Mouse (Mus musculus) embryonic facial prominence, embryonic 13.5 days (tissue): ENCODE data around the gene Nyap1. TPM values are rescaled to one million over a fixed set of nuclear protein-coding genes. Genes with fewer than 3 reads are reported as not detected.

Experiments
- ATAC-seq: fragments of 200-750 bp; cut with Nextera tagmentation; 2 replicates; pipeline ENCODE4 v1.8.0; 2017; ENCODE audit warnings: low read depth; ENCODE audit not compliant: insufficient number of reproducible peaks, insufficient read depth, low FRiP score, low TSS enrichment
- H3K27ac ChIP-seq: fragments of 300-500 bp; sonication (generic); 2 replicates; pipeline ENCODE4 v1.5.1; 2015; ENCODE audit warnings: moderate library complexity, mild to moderate bottlenecking, inconsistent platforms
- H3K27me3 ChIP-seq: fragments of 300-500 bp; sonication (generic); 2 replicates; pipeline ENCODE4 v1.6.1; 2015; ENCODE audit warnings: mild to moderate bottlenecking, inconsistent platforms
- H3K36me3 ChIP-seq: fragments of 300-500 bp; sonication (generic); 2 replicates; pipeline ENCODE4 v1.6.1; 2015; ENCODE audit warnings: mild to moderate bottlenecking, inconsistent platforms
- H3K4me1 ChIP-seq: fragments of 300-500 bp; sonication (generic); 2 replicates; pipeline ENCODE4 v1.6.1; 2015; ENCODE audit warnings: inconsistent platforms
- H3K4me2 ChIP-seq: fragments of 300-500 bp; sonication (generic); 2 replicates; pipeline ENCODE4 v1.6.1; 2015; ENCODE audit warnings: moderate library complexity, mild to moderate bottlenecking, inconsistent platforms
- H3K4me3 ChIP-seq: fragments of 300-500 bp; sonication (generic); 2 replicates; pipeline ENCODE4 v1.5.1; 2015; ENCODE audit warnings: mild to moderate bottlenecking, inconsistent platforms
- H3K9ac ChIP-seq: fragments of 300-500 bp; sonication (generic); 2 replicates; pipeline ENCODE4 v1.6.1; 2015; ENCODE audit warnings: mild to moderate bottlenecking, inconsistent platforms
- H3K9me3 ChIP-seq: fragments of 300-500 bp; sonication (generic); 2 replicates; pipeline ENCODE4 v1.6.1; 2016; ENCODE audit warnings: inconsistent platforms
- WGBS: fragments of 180-500 bp; shearing (Covaris S2); methylation state at CpG from one replicate; pipeline ENCODE4 v1.1.7; 2015; ENCODE audit warnings: mixed read lengths; 5-methylcytosine and 5-hydroxymethylcytosine counted together
- polyA plus RNA-seq: library from polyadenylated mRNA; unstranded; fragments of >200 nt; fragmentation: Nextera tagmentation; extraction: Ambion mirVana; gene quantifications from 2 replicates; pipeline ENCODE4 v1.2.1, GENCODE M21; 2015

The Nyap1 gene
- polyA plus RNA-seq, 1 experiment from 2014 or later: 3.5 TPM

GRCm38 (mm10) chr5:137715685-137716084 lies 25.7 kb downstream of the Nyap1 start:
- Histone ChIP-seq H3K27me3 (no peaks in the 10 kb centered on the region), H3K9me3 (no peaks in the 10 kb centered on the region), H3K4me3 (no peak overlapping the region), H3K9ac (no peak overlapping the region), H3K4me1 (peaks cover 9% of the 10 kb centered on the region; the same call in 1 of the 2 replicates), H3K27ac (no peak overlapping the region), H3K36me3 (no peaks in the 10 kb centered on the region), H3K4me2 (no peak overlapping the region)
- ATAC-seq: no peak
- 40% methylated on average over 8 of the region's 8 CpGs for WGBS

GRCm38 (mm10) chr5:137713454-137713853 lies 28.0 kb downstream of the Nyap1 start:
- H3K4me1 ChIP-seq: peaks cover 8% of the 10 kb centered on the region; the same call in 1 of the 2 replicates
- no peaks in the 10 kb centered on the region for H3K27me3 ChIP-seq
- H3K9ac ChIP-seq: no peak overlapping the region
- 71% methylated on average over 5 of the region's 5 CpGs for WGBS
- no peak for ATAC-seq
- no peaks in the 10 kb centered on the region for H3K36me3 ChIP-seq
- H3K4me2 ChIP-seq: no peak overlapping the region
- no peak overlapping the region for H3K4me3 ChIP-seq
- H3K27ac ChIP-seq: no peak overlapping the region
- no peaks in the 10 kb centered on the region for H3K9me3 ChIP-seq

- no peak overlapping the region for H3K9ac ChIP-seq
- ATAC-seq: peak; percentile 83; the same call in 1 of the 2 replicates
- H3K4me2 ChIP-seq: peak overlapping the region; percentile 20; the same call in 1 of the 2 replicates
- no peaks in the 10 kb centered on the region for H3K27me3 ChIP-seq
- WGBS: 59% methylated on average over 12 of the region's 12 CpGs
- no peaks in the 10 kb centered on the region for H3K9me3 ChIP-seq
- H3K27ac ChIP-seq: peak overlapping the region; percentile 49
- no peaks in the 10 kb centered on the region for H3K4me1 ChIP-seq
- H3K36me3 ChIP-seq: no peaks in the 10 kb centered on the region
- H3K4me3 ChIP-seq: no peak overlapping the region
Observed at GRCm38 (mm10) chr5:137706913-137707633, 34.3 kb downstream of the Nyap1 start.

- H3K36me3 ChIP-seq: no peaks in the 10 kb centered on the region
- no peak overlapping the region for H3K4me2 ChIP-seq
- ATAC-seq: no peak
- WGBS: 58% methylated on average over 6 of the region's 6 CpGs
- H3K4me1 ChIP-seq: no peaks in the 10 kb centered on the region
- no peak overlapping the region for H3K4me3 ChIP-seq
- H3K9ac ChIP-seq: no peak overlapping the region
- H3K27me3 ChIP-seq: no peaks in the 10 kb centered on the region
- no peaks in the 10 kb centered on the region for H3K9me3 ChIP-seq
- H3K27ac ChIP-seq: no peak overlapping the region
Observed at GRCm38 (mm10) chr5:137705242-137705641, 36.2 kb downstream of the Nyap1 start.

GRCm38 (mm10) chr5:137699850-137700249 lies 41.6 kb downstream of the Nyap1 start:
- H3K4me2 ChIP-seq: no peak overlapping the region
- H3K36me3 ChIP-seq: no peaks in the 10 kb centered on the region
- WGBS: 60% methylated on average over 2 of the region's 2 CpGs
- no peak overlapping the region for H3K27ac ChIP-seq
- H3K4me1 ChIP-seq: no peaks in the 10 kb centered on the region
- H3K27me3 ChIP-seq: no peaks in the 10 kb centered on the region
- no peak for ATAC-seq
- no peak overlapping the region for H3K9ac ChIP-seq
- H3K4me3 ChIP-seq: no peak overlapping the region
- H3K9me3 ChIP-seq: no peaks in the 10 kb centered on the region

- Histone ChIP-seq H3K9ac (no peak overlapping the region), H3K4me3 (no peak overlapping the region), H3K27me3 (no peaks in the 10 kb centered on the region), H3K36me3 (no peaks in the 10 kb centered on the region), H3K4me1 (no peaks in the 10 kb centered on the region), H3K27ac (no peak overlapping the region), H3K9me3 (no peaks in the 10 kb centered on the region), H3K4me2 (no peak overlapping the region)
- no peak for ATAC-seq
- WGBS: 64% methylated on average over 3 of the region's 3 CpGs
Observed at GRCm38 (mm10) chr5:137699080-137699479, 42.3 kb downstream of the Nyap1 start.

- H3K9me3 ChIP-seq: no peaks in the 10 kb centered on the region
- no peak for ATAC-seq
- H3K27me3 ChIP-seq: no peaks in the 10 kb centered on the region
- no peak overlapping the region for H3K4me3 ChIP-seq
- no peak overlapping the region for H3K9ac ChIP-seq
- no peaks in the 10 kb centered on the region for H3K4me1 ChIP-seq
- no peak overlapping the region for H3K4me2 ChIP-seq
- no peaks in the 10 kb centered on the region for H3K36me3 ChIP-seq
- H3K27ac ChIP-seq: no peak overlapping the region
- WGBS: 72% methylated on average over 4 of the region's 4 CpGs
Observed at GRCm38 (mm10) chr5:137695930-137696329, 45.5 kb downstream of the Nyap1 start.

- Histone ChIP-seq H3K27me3 (no peaks in the 10 kb centered on the region), H3K27ac (no peak overlapping the region), H3K36me3 (no peaks in the 10 kb centered on the region), H3K4me1 (no peaks in the 10 kb centered on the region), H3K4me3 (no peak overlapping the region), H3K4me2 (no peak overlapping the region), H3K9ac (no peak overlapping the region), H3K9me3 (no peaks in the 10 kb centered on the region)
- no peak for ATAC-seq
- WGBS: 61% methylated on average over 3 of the region's 3 CpGs
Observed at GRCm38 (mm10) chr5:137694796-137695195, 46.6 kb downstream of the Nyap1 start.

- H3K9ac ChIP-seq: no peak overlapping the region
- ATAC-seq: no peak
- WGBS: 82% methylated on average over 1 of the region's 1 CpGs
- H3K4me3 ChIP-seq: no peak overlapping the region
- no peaks in the 10 kb centered on the region for H3K9me3 ChIP-seq
- no peak overlapping the region for H3K4me2 ChIP-seq
- H3K27ac ChIP-seq: no peak overlapping the region
- H3K27me3 ChIP-seq: no peaks in the 10 kb centered on the region
- no peaks in the 10 kb centered on the region for H3K4me1 ChIP-seq
- H3K36me3 ChIP-seq: no peaks in the 10 kb centered on the region
Observed at GRCm38 (mm10) chr5:137691881-137692280, 49.5 kb downstream of the Nyap1 start.

GRCm38 (mm10) chr5:137690531-137690930 lies 50.9 kb downstream of the Nyap1 start:
- no peak for ATAC-seq
- no peak overlapping the region for H3K4me2 ChIP-seq
- no peaks in the 10 kb centered on the region for H3K27me3 ChIP-seq
- no peaks in the 10 kb centered on the region for H3K9me3 ChIP-seq
- H3K9ac ChIP-seq: no peak overlapping the region
- H3K4me1 ChIP-seq: no peaks in the 10 kb centered on the region
- WGBS: 61% methylated on average over 9 of the region's 9 CpGs
- H3K36me3 ChIP-seq: no peaks in the 10 kb centered on the region
- H3K4me3 ChIP-seq: no peak overlapping the region
- H3K27ac ChIP-seq: no peak overlapping the region

GRCm38 (mm10) chr5:137689974-137690373 lies 51.4 kb downstream of the Nyap1 start:
- no peaks in the 10 kb centered on the region for H3K9me3 ChIP-seq
- no peak for ATAC-seq
- H3K27me3 ChIP-seq: no peaks in the 10 kb centered on the region
- no peak overlapping the region for H3K9ac ChIP-seq
- no peak overlapping the region for H3K4me2 ChIP-seq
- H3K27ac ChIP-seq: no peak overlapping the region
- WGBS: 85% methylated on average over 3 of the region's 3 CpGs
- H3K36me3 ChIP-seq: no peaks in the 10 kb centered on the region
- H3K4me1 ChIP-seq: 0 out of 2 replicates have a peak, but pooled peaks cover 4% of the 10 kb centered on the region
- no peak overlapping the region for H3K4me3 ChIP-seq

GRCm38 (mm10) chr5:137686127-137686790 lies 55.1 kb downstream of the Nyap1 start:
- Histone ChIP-seq H3K4me1 (peaks cover 23% of the 10 kb centered on the region), H3K27ac (no peak overlapping the region), H3K4me2 (no peak overlapping the region), H3K27me3 (no peaks in the 10 kb centered on the region), H3K4me3 (no peak overlapping the region), H3K9me3 (no peaks in the 10 kb centered on the region), H3K36me3 (no peaks in the 10 kb centered on the region), H3K9ac (no peak overlapping the region)
- 77% methylated on average over 6 of the region's 6 CpGs for WGBS
- no peak for ATAC-seq
